Mouse (Mus musculus): Measurements from ENCODE around the gene Gm9049.
"Not testable (repeated sequence)": the region's sequence is repeated elsewhere in the genome, so short reads cannot be mapped to it uniquely, and the experiment has no call there.

GRCm38 (mm10) chr10:118326869-118327268 lies 27.0 kb downstream of the Gm9049 start, which contains the start of gene Gm9040:
- not testable (repeated sequence) for TF ChIP-seq MAFK (IDR thresholded peaks at IDR 0.05; ENCODE audit: insufficient read depth, low read depth, low read length); ZC3H11A (IDR thresholded peaks at IDR 0.05; ENCODE audit: borderline replicate concordance, low read depth, low read length)

All from ES-E14 (cell line).